Mouse (Mus musculus) myocyte (in vitro differentiated cells): ENCODE measurements at regions not wholly inside any gene's neighbourhood (a gene's known extent, or its start where the extent isn't known, plus 50 kb on each side); places are given as distances from the start of the nearest gene placed in this dataset.

Experiments
- H3K27me3 ChIP-seq: one replicate; pipeline ENCODE4 v1.6.1; 2011; ENCODE audit not compliant: control insufficient read depth, insufficient read depth, insufficient read length
- H3K36me3 ChIP-seq: one replicate; pipeline ENCODE4 v1.6.1; 2011; ENCODE audit not compliant: control insufficient read depth, insufficient read depth
- H3K4me2 ChIP-seq: one replicate; pipeline ENCODE4 v1.6.1; 2011; ENCODE audit warnings: low read depth, control low read depth
- H3K4me3 ChIP-seq: one replicate; pipeline ENCODE4 v1.5.1; 2011; ENCODE audit warnings: mild to moderate bottlenecking, control low read depth, moderate library complexity
- H3K79me2 ChIP-seq: one replicate; pipeline ENCODE4 v1.6.1; 2011; ENCODE audit not compliant: control insufficient read depth, insufficient read depth
- H3ac ChIP-seq: one replicate; pipeline ENCODE4 v1.6.1; 2011; ENCODE audit not compliant: control insufficient read depth, insufficient read length
- CEBPB ChIP-seq: IDR thresholded peaks from 2 replicates; pipeline ENCODE4 v1.6.1; 2011; ENCODE audit warnings: mild to moderate bottlenecking, moderate library complexity; ENCODE audit not compliant: poor library complexity, insufficient read depth, severe bottlenecking
- E2F4 ChIP-seq: IDR thresholded peaks from one replicate; pipeline ENCODE4 v1.6.1; 2011; ENCODE audit warnings: mild to moderate bottlenecking, control low read depth, moderate library complexity; ENCODE audit not compliant: insufficient read depth
- MAX ChIP-seq: IDR thresholded peaks from one replicate; pipeline ENCODE4 v1.6.1; 2011; ENCODE audit warnings: low read depth, mild to moderate bottlenecking, control low read depth
- MYOD1 ChIP-seq, 3 experiments: IDR thresholded peaks; one replicate each; pipeline ENCODE4 v1.6.1; 2011; ENCODE audit warnings: control low read depth in 2 of 3, low read depth in 2 of 3, mild to moderate bottlenecking in 2 of 3, moderate library complexity in 1 of 3; ENCODE audit not compliant: insufficient read length in 2 of 3, control insufficient read depth in 1 of 3
- MYOG ChIP-seq, 3 experiments: IDR thresholded peaks; one replicate each; pipeline ENCODE4 v1.6.1; 2011; ENCODE audit warnings: control low read depth in 2 of 3, low read depth in 2 of 3, mild to moderate bottlenecking in 2 of 3; ENCODE audit not compliant: insufficient read length in 2 of 3, control insufficient read depth in 1 of 3, insufficient read depth in 1 of 3
- POLR2A ChIP-seq: IDR thresholded peaks from one replicate; pipeline ENCODE4 v1.6.1; 2011; ENCODE audit warnings: low read depth, mild to moderate bottlenecking, control low read depth, moderate library complexity; ENCODE audit not compliant: insufficient read length
- POLR2AphosphoS2 ChIP-seq: IDR thresholded peaks from one replicate; pipeline ENCODE4 v1.6.1; 2011; ENCODE audit warnings: low read depth, control low read depth; ENCODE audit not compliant: insufficient read length
- REST ChIP-seq: IDR thresholded peaks from one replicate; pipeline ENCODE4 v1.6.1; 2011; ENCODE audit warnings: mild to moderate bottlenecking, control low read depth, moderate library complexity; ENCODE audit not compliant: insufficient read depth, insufficient read length
- SRF ChIP-seq: IDR thresholded peaks from one replicate; pipeline ENCODE4 v1.6.1; 2011; ENCODE audit warnings: low read depth; ENCODE audit not compliant: control insufficient read depth, insufficient read length
- TCF12 ChIP-seq: IDR thresholded peaks from one replicate; pipeline ENCODE4 v1.6.1; 2011; ENCODE audit warnings: mild to moderate bottlenecking, control low read depth; ENCODE audit not compliant: poor library complexity, insufficient read depth, severe bottlenecking
- TCF3 ChIP-seq: IDR thresholded peaks from one replicate; pipeline ENCODE4 v1.6.1; 2011; ENCODE audit warnings: low read depth, control low read depth; ENCODE audit not compliant: insufficient read length
- USF1 ChIP-seq: IDR thresholded peaks from one replicate; pipeline ENCODE4 v1.6.1; 2011; ENCODE audit warnings: low read depth, mild to moderate bottlenecking, control low read depth, moderate library complexity

DNA sequence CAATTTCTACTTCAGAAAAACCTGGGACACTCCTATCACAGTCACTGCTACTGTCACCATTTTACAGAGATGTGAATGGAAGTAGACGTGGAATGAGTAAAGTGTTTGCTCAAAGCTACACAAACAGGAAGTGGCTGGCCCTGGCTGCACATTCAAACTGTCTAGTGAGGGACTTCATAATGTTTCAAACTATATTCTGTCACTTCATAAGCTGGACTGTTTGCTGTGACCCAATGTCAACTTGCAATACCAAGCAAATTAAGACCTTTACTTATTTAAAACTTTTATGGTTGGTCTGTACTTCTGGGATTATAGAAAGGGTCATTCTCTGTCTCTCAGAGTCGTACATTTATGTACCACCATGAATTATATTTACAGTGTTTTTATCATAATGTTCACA, 53.9 kb downstream of the Gm11361 start:
- Histone ChIP-seq H3K79me2 (no peaks in the 10 kb centered on the region), H3K27me3 (no peaks in the 10 kb centered on the region), H3K36me3 (no peaks in the 10 kb centered on the region), H3K4me2 (no peak overlapping the region), H3K4me3 (no peak overlapping the region), H3ac (no peak overlapping the region)
- TF ChIP-seq MAX (no peak), SRF (no peak), MYOG (IDR thresholded peaks at IDR 0.05; ENCODE audit: control insufficient read depth in 1 of 3, insufficient read depth in 1 of 3, insufficient read length in 2 of 3, low read depth in 2 of 3) (no peak), TCF12 (no peak), MYOD1 (IDR thresholded peaks at IDR 0.05; ENCODE audit: control insufficient read depth in 1 of 3, insufficient read length in 2 of 3, low read depth in 2 of 3) (no peak), USF1 (no peak), TCF3 (no peak), POLR2A (no peak), POLR2AphosphoS2 (no peak), REST (no peak), E2F4 (no peak), CEBPB (no peak)

DNA sequence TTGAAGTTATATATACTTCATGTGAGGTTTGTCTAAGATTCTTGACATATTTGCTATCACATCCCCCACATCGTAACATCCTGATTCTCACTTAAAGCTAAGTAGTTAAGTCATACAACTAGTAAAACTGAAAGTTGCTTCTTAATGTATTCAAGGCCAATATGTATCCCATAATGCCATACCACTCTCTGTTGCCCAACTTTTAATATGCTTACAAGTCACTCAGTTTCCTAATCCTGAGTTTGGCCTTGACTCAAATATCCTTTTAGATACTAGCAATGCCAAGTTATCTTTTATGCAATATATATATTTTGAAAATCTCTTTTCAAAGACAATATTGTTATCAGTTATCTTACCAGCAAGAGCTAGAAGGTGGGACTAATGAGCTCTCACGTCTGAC, 54.3 kb downstream of the Gm11361 start:
- H3K27me3 ChIP-seq, result no peaks in the 10 kb centered on the region
- no peak overlapping the region for H3K4me2 ChIP-seq
- no peak overlapping the region for H3K4me3 ChIP-seq
- no peak overlapping the region for H3ac ChIP-seq
- TF ChIP-seq REST, result no peak
- no peaks in the 10 kb centered on the region for H3K79me2 ChIP-seq
- H3K36me3 ChIP-seq, result no peaks in the 10 kb centered on the region

DNA sequence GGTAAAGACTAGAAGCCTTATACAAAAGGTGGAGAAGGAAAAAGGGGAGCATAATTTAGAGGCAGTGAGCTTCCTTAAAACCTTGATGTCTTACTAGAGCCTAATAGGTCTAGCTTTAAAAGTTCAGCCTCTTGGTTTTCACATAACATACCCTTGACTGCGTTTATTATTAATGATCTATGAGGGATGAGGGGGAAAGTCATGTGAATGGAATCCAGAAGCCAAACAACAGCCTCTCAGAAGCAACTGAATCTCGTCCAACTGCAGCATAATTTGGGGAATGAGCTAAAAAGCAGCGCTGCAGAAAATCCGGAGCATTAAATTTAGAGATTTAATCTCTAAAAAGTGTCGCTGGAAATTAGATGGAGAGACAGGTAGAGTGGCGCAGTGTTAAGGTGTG, 54.8 kb downstream of the Gm11361 start:
- H3K27me3 ChIP-seq, result no peaks in the 10 kb centered on the region

DNA sequence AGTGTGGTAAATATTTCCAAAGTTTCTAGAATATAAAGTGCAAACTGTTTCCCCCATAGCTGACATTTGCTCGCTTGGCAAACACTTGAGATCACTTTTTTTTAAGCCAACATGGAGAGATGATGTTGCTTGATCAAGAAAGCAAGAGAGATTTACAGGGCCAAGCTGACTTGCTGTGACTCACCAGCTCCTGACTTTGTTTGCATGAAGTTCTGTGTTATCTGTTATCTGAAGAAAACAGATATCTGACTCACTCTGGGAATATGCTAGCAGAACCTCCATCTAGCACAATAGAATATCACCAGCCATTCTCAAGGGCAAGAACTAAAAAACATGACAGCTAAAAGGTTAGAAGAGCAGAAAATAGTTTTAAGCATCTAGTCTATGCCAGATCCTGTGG, 56.1 kb downstream of the Gm11361 start:
- H3ac ChIP-seq, result no peak overlapping the region
- no peak overlapping the region for H3K4me3 ChIP-seq
- no peaks in the 10 kb centered on the region for H3K79me2 ChIP-seq
- no peak overlapping the region for H3K4me2 ChIP-seq
- TF ChIP-seq SRF (no peak), POLR2AphosphoS2 (no peak), MYOG (IDR thresholded peaks at IDR 0.05; ENCODE audit: control insufficient read depth in 1 of 3, insufficient read depth in 1 of 3, insufficient read length in 2 of 3, low read depth in 2 of 3) (no peak), TCF3 (no peak), E2F4 (no peak), MYOD1 (IDR thresholded peaks at IDR 0.05; ENCODE audit: control insufficient read depth in 1 of 3, insufficient read length in 2 of 3, low read depth in 2 of 3) (no peak), POLR2A (no peak), TCF12 (no peak), REST (no peak), MAX (no peak), USF1 (no peak), CEBPB (no peak)
- no peaks in the 10 kb centered on the region for H3K27me3 ChIP-seq
- H3K36me3 ChIP-seq, result no peaks in the 10 kb centered on the region

More for the DNA sequence above, 54.8 kb downstream of the Gm11361 start:
- Histone ChIP-seq H3K79me2 (no peaks in the 10 kb centered on the region), H3K4me2 (peak overlapping the region; percentile 34), H3ac (no peak overlapping the region), H3K4me3 (no peak overlapping the region), H3K36me3 (no peaks in the 10 kb centered on the region)
- TF ChIP-seq MYOG (IDR thresholded peaks at IDR 0.05; ENCODE audit: control insufficient read depth in 1 of 3, insufficient read depth in 1 of 3, insufficient read length in 2 of 3, low read depth in 2 of 3), result no peak
- TF ChIP-seq E2F4, result no peak
- no peak for TF ChIP-seq SRF
- TF ChIP-seq MYOD1 (IDR thresholded peaks at IDR 0.05; ENCODE audit: control insufficient read depth in 1 of 3, insufficient read length in 2 of 3, low read depth in 2 of 3), result no peak
- TF ChIP-seq POLR2A, result no peak
- no peak for TF ChIP-seq CEBPB
- TF ChIP-seq REST, result no peak

- H3K27me3 ChIP-seq, result no peaks in the 10 kb centered on the region
- H3K36me3 ChIP-seq, result no peaks in the 10 kb centered on the region
- no peaks in the 10 kb centered on the region for H3K79me2 ChIP-seq
- no peak overlapping the region for H3K4me2 ChIP-seq
- TF ChIP-seq MYOD1 (IDR thresholded peaks at IDR 0.05; ENCODE audit: control insufficient read depth in 1 of 3, insufficient read length in 2 of 3, low read depth in 2 of 3) (no peak), MAX (no peak), E2F4 (no peak), USF1 (no peak)
- H3K4me3 ChIP-seq, result no peak overlapping the region
- H3ac ChIP-seq, result no peak overlapping the region
Measured at GRCm38 (mm10) chr13:28314997-28315396, 57.7 kb downstream of the Gm11361 start.
